Mouse (Mus musculus) stomach, embryonic 15.5 days (tissue): Measurements from ENCODE around the gene Aup1. TPM values are rescaled to one million over a fixed set of nuclear protein-coding genes. Genes with fewer than 3 reads are reported as not detected.

Experiments used
- ATAC-seq: fragments of 200-750 bp; cut with Nextera tagmentation; 2 replicates; pipeline ENCODE4 v1.8.0; 2017; ENCODE audit warnings: low read depth, moderate number of reproducible peaks, moderate TSS enrichment; ENCODE audit not compliant: insufficient read depth, low FRiP score
- H3K27ac ChIP-seq: fragments of 300-500 bp; sonication (generic); 2 replicates; pipeline ENCODE4 v1.5.1; 2015; ENCODE audit warnings: mild to moderate bottlenecking, inconsistent platforms
- H3K27me3 ChIP-seq: fragments of 300-500 bp; sonication (generic); replicated peaks from 2 replicates; pipeline ENCODE4 v1.6.1; 2015; ENCODE audit warnings: inconsistent platforms
- H3K36me3 ChIP-seq: fragments of 300-500 bp; sonication (generic); 2 replicates; pipeline ENCODE4 v1.6.1; 2015; ENCODE audit warnings: inconsistent platforms
- H3K4me1 ChIP-seq: fragments of 300-500 bp; sonication (generic); 2 replicates; pipeline ENCODE4 v1.6.1; 2015; ENCODE audit warnings: inconsistent platforms
- H3K4me2 ChIP-seq: fragments of 300-500 bp; sonication (generic); 2 replicates; pipeline ENCODE4 v1.6.1; 2015; ENCODE audit warnings: mild to moderate bottlenecking, inconsistent platforms
- H3K4me3 ChIP-seq: fragments of 300-500 bp; sonication (generic); replicated peaks from 2 replicates; pipeline ENCODE4 v1.5.1; 2015; ENCODE audit warnings: inconsistent platforms
- H3K9ac ChIP-seq: fragments of 300-500 bp; sonication (generic); 2 replicates; pipeline ENCODE4 v1.6.1; 2015; ENCODE audit warnings: inconsistent platforms
- H3K9me3 ChIP-seq: fragments of 300-500 bp; sonication (generic); 2 replicates; pipeline ENCODE4 v1.6.1; 2016; ENCODE audit warnings: inconsistent platforms
- WGBS: fragments of 180-500 bp; shearing (Covaris S2); methylation state at CpG from one replicate; pipeline ENCODE4 v1.1.7; 2015; 5-methylcytosine and 5-hydroxymethylcytosine counted together
- polyA plus RNA-seq: library from polyadenylated mRNA; unstranded; fragments of >200 nt; fragmentation: Nextera tagmentation; extraction: Ambion mirVana; gene quantifications from 2 replicates; pipeline ENCODE4 v1.2.1, GENCODE M21; 2015

The Aup1 gene
- polyA plus RNA-seq, 1 experiment from 2014 or later, result 212 TPM

GRCm38 (mm10) chr6:83071220-83071619, 16.9 kb downstream of the Aup1 start:
- Histone ChIP-seq H3K4me3 (peak overlapping the region; percentile 28), H3K9me3 (no peaks in the 10 kb centered on the region), H3K4me1 (peaks cover 28% of the 10 kb centered on the region), H3K27me3 (peaks cover 91% of the 10 kb centered on the region), H3K27ac (no peak overlapping the region), H3K4me2 (peak overlapping the region; percentile 16; the same call in 1 of the 2 replicates), H3K9ac (no peak overlapping the region), H3K36me3 (no peaks in the 10 kb centered on the region)
- WGBS, result 2% methylated on average over 24 of the region's 24 CpGs
- no peak for ATAC-seq

GRCm38 (mm10) chr6:83074979-83075378, 20.7 kb downstream of the Aup1 start:
- 12% methylated on average over 2 of the region's 2 CpGs for WGBS
- Histone ChIP-seq H3K4me2 (no peak overlapping the region), H3K4me3 (no peak overlapping the region), H3K27me3 (peaks cover 63% of the 10 kb centered on the region), H3K27ac (no peak overlapping the region), H3K9me3 (no peaks in the 10 kb centered on the region), H3K36me3 (no peaks in the 10 kb centered on the region), H3K9ac (no peak overlapping the region), H3K4me1 (peaks cover 19% of the 10 kb centered on the region)
- ATAC-seq, result no peak

GRCm38 (mm10) chr6:83077630-83078323, 23.5 kb downstream of the Aup1 start, which contains the start of gene Pcgf1:
Gene Pcgf1, plus strand, starts transcription at chr6:83077869.
- under 1% methylated on average over 54 of the region's 54 CpGs for WGBS
- peak within 1 kb of the TSS; percentile 68 for H3K9ac ChIP-seq

GRCm38 (mm10) chr6:83078324-83078858, 24.1 kb downstream of the Aup1 start:
- no peaks in the 10 kb centered on the region for H3K9me3 ChIP-seq
- H3K4me1 ChIP-seq, result peaks cover 8% of the 10 kb centered on the region; the same call in 1 of the 2 replicates
- peak; percentile 92 for ATAC-seq
- no peaks in the 10 kb centered on the region for H3K36me3 ChIP-seq
- peaks cover 43% of the 10 kb centered on the region for H3K27me3 ChIP-seq
- WGBS, result under 1% methylated on average over 46 of the region's 46 CpGs
- H3K4me3 ChIP-seq, result peak overlapping the region; percentile 66
- H3K9ac ChIP-seq, result peak overlapping the region; percentile 53
- H3K4me2 ChIP-seq, result peak overlapping the region; percentile 98
- H3K27ac ChIP-seq, result peak overlapping the region; percentile 87

More at GRCm38 (mm10) chr6:83077630-83078323, 23.5 kb downstream of the Aup1 start, which contains the start of gene Pcgf1:
- Histone ChIP-seq H3K27me3 (peaks cover 41% of the 10 kb centered on the region), H3K4me2 (peak within 1 kb of the TSS; percentile 98), H3K4me1 (peaks cover 8% of the 10 kb centered on the region; the same call in 1 of the 2 replicates), H3K9me3 (no peaks in the 10 kb centered on the region), H3K36me3 (no peaks in the 10 kb centered on the region), H3K4me3 (peak within 1 kb of the TSS; percentile 66), H3K27ac (peak within 1 kb of the TSS; percentile 87)
- ATAC-seq, result peak; percentile 42

GRCm38 (mm10) chr6:83080210-83080609, 25.9 kb downstream of the Aup1 start:
- Histone ChIP-seq H3K27ac (no peak overlapping the region), H3K27me3 (peaks cover 46% of the 10 kb centered on the region), H3K4me2 (no peak overlapping the region), H3K9me3 (no peaks in the 10 kb centered on the region), H3K36me3 (no peaks in the 10 kb centered on the region), H3K9ac (no peak overlapping the region), H3K4me1 (peaks cover 8% of the 10 kb centered on the region; the same call in 1 of the 2 replicates), H3K4me3 (no peak overlapping the region)
- no peak for ATAC-seq
- WGBS, result 92% methylated on average over 5 of the region's 5 CpGs

- WGBS, result 21% methylated on average over 5 of the region's 5 CpGs
- Histone ChIP-seq H3K9me3 (no peaks in the 10 kb centered on the region), H3K27me3 (peaks cover 59% of the 10 kb centered on the region), H3K4me1 (peaks cover 20% of the 10 kb centered on the region), H3K4me3 (no peak overlapping the region), H3K36me3 (no peaks in the 10 kb centered on the region), H3K9ac (no peak overlapping the region), H3K4me2 (no peak overlapping the region), H3K27ac (no peak overlapping the region)
- no peak for ATAC-seq
Observed at GRCm38 (mm10) chr6:83083497-83083896, 29.2 kb downstream of the Aup1 start.

- no peak overlapping the region for H3K9ac ChIP-seq
- H3K4me1 ChIP-seq, result peaks cover 14% of the 10 kb centered on the region
- no peaks in the 10 kb centered on the region for H3K9me3 ChIP-seq
- no peak overlapping the region for H3K4me2 ChIP-seq
- WGBS, result 12% methylated on average over 6 of the region's 6 CpGs
- H3K36me3 ChIP-seq, result no peaks in the 10 kb centered on the region
- H3K27me3 ChIP-seq, result peaks cover 67% of the 10 kb centered on the region
- no peak for ATAC-seq
- H3K4me3 ChIP-seq, result no peak overlapping the region
- H3K27ac ChIP-seq, result no peak overlapping the region
Observed at GRCm38 (mm10) chr6:83084477-83084876, 30.2 kb downstream of the Aup1 start.

GRCm38 (mm10) chr6:83086121-83087035, 32.1 kb downstream of the Aup1 start, which contains the start of gene Lbx2:
Gene Lbx2, plus strand, starts transcription at chr6:83086367.
- Histone ChIP-seq H3K9ac (no peak within 1 kb of the TSS), H3K27me3 (peaks cover 79% of the 10 kb centered on the region), H3K4me2 (peak within 1 kb of the TSS; percentile 48), H3K4me1 (peaks cover 14% of the 10 kb centered on the region), H3K9me3 (no peaks in the 10 kb centered on the region), H3K4me3 (peak within 1 kb of the TSS; percentile 25), H3K36me3 (no peaks in the 10 kb centered on the region), H3K27ac (no peak within 1 kb of the TSS)
- no peak for ATAC-seq
- 6% methylated on average over 41 of the region's 42 CpGs for WGBS

GRCm38 (mm10) chr6:83087205-83087925, 33.0 kb downstream of the Aup1 start:
- Histone ChIP-seq H3K9me3 (no peaks in the 10 kb centered on the region), H3K27ac (no peak overlapping the region), H3K4me3 (peak overlapping the region; percentile 25), H3K9ac (no peak overlapping the region), H3K27me3 (peaks cover 78% of the 10 kb centered on the region), H3K4me1 (peaks cover 14% of the 10 kb centered on the region), H3K36me3 (no peaks in the 10 kb centered on the region), H3K4me2 (peak overlapping the region; percentile 48)
- no peak for ATAC-seq
- WGBS, result 2% methylated on average over 47 of the region's 47 CpGs

GRCm38 (mm10) chr6:83087926-83088260, 33.6 kb downstream of the Aup1 start:
- no peak for ATAC-seq
- H3K4me2 ChIP-seq, result peak overlapping the region; percentile 48
- no peak overlapping the region for H3K9ac ChIP-seq
- peaks cover 14% of the 10 kb centered on the region for H3K4me1 ChIP-seq
- WGBS, result 15% methylated on average over 9 of the region's 9 CpGs
- H3K36me3 ChIP-seq, result no peaks in the 10 kb centered on the region
- H3K27me3 ChIP-seq, result peaks cover 73% of the 10 kb centered on the region
- H3K4me3 ChIP-seq, result peak overlapping the region; percentile 25
- H3K27ac ChIP-seq, result no peak overlapping the region
- H3K9me3 ChIP-seq, result no peaks in the 10 kb centered on the region

GRCm38 (mm10) chr6:83092416-83093127, 38.3 kb downstream of the Aup1 start:
- Histone ChIP-seq H3K4me3 (no peak overlapping the region), H3K27me3 (peaks cover 39% of the 10 kb centered on the region), H3K27ac (no peak overlapping the region), H3K4me2 (no peak overlapping the region), H3K4me1 (peaks cover 3% of the 10 kb centered on the region), H3K9ac (no peak overlapping the region), H3K9me3 (no peaks in the 10 kb centered on the region), H3K36me3 (no peaks in the 10 kb centered on the region)
- WGBS, result 27% methylated on average over 6 of the region's 6 CpGs
- no peak; the same call in 1 of the 2 replicates for ATAC-seq
